Mouse (Mus musculus): ENCODE results near the gene Itpk1. TPM values are rescaled to one million over a fixed set of nuclear protein-coding genes. Genes with fewer than 3 reads are reported as not detected.

Itpk1 gene
- total and polyA plus RNA-seq, 2 experiments from 2014 or later: 35.7 to 69.0 TPM

GRCm38 (mm10) chr12:102714116-102714515 is 9.4 kb upstream of the Itpk1 start:
- no peaks in the 10 kb centered on the region for H3K36me3 ChIP-seq (ENCODE audit: insufficient read depth, low read length)
- H3K4me1 ChIP-seq (ENCODE audit: insufficient read depth, low read length): no peaks in the 10 kb centered on the region
- DNase-seq (ENCODE audit: low spot score): no peak
- H3K9me3 ChIP-seq (ENCODE audit: low read length): no peaks in the 10 kb centered on the region
- H3K4me3 ChIP-seq (ENCODE audit: low read length): no peak overlapping the region
- no peak overlapping the region for H3K4me2 ChIP-seq (ENCODE audit: low read depth, low read length)
- WGBS: 78% methylated on average over 2 of the region's 2 CpGs
- no peaks in the 10 kb centered on the region for H3K27me3 ChIP-seq (ENCODE audit: insufficient read depth, low read length)
- H3K9ac ChIP-seq (replicated peaks; ENCODE audit: low read length): no peak overlapping the region
- H3K27ac ChIP-seq: no peak overlapping the region
- TF ChIP-seq CTCF (IDR thresholded peaks at IDR 0.05; ENCODE audit: low read depth): no peak
- ATAC-seq: no peak

DNA sequence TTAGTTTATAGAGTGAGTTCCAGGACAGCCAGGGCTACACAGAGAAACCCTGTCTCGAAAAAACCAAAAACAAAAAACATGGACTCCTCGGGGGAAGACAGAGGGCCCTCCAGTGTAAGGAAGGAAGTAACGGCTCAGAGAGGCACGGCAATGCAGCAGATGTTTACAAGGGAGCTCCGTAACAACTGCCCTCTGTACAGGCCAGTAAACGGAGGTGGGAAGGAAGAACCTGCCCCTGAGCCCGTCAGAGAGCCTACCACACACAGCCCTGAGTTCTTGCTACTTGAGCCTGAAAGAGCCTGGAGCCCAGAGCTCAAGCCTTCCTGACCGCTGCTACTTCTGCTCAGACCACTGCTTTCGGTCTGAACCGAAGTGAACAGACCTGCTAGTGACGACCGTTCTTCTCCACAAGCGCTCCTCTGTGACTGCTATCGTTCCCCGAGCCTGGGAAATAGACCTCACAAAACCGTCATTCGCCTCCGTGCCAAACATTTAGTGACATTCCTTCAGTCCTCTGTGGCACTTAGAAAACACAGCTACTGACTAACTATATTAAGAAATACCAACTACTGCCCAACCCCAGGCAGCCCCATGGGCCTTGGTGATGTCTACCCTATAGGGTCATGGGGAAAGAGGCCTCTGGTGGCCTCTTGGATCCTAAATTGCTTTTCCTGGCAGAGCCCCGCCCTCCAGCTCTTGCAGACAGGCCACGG is 8.6 kb upstream of the Itpk1 start:
- Histone ChIP-seq H3K9ac (replicated peaks; ENCODE audit: low read length) (no peak overlapping the region), H3K9me3 (ENCODE audit: low read length) (no peaks in the 10 kb centered on the region), H3K27ac (no peak overlapping the region), H3K36me3 (ENCODE audit: insufficient read depth, low read length) (no peaks in the 10 kb centered on the region), H3K27me3 (ENCODE audit: insufficient read depth, low read length) (no peaks in the 10 kb centered on the region), H3K4me2 (ENCODE audit: low read depth, low read length) (no peak overlapping the region), H3K4me1 (ENCODE audit: insufficient read depth, low read length) (no peaks in the 10 kb centered on the region), H3K4me3 (ENCODE audit: low read length) (no peak overlapping the region)
- WGBS: 77% methylated on average over 20 of the region's 20 CpGs
- ATAC-seq (no peak), DNase-seq (ENCODE audit: low spot score) (no peak)
- no peak for TF ChIP-seq CTCF (IDR thresholded peaks at IDR 0.05; ENCODE audit: low read depth)

DNA sequence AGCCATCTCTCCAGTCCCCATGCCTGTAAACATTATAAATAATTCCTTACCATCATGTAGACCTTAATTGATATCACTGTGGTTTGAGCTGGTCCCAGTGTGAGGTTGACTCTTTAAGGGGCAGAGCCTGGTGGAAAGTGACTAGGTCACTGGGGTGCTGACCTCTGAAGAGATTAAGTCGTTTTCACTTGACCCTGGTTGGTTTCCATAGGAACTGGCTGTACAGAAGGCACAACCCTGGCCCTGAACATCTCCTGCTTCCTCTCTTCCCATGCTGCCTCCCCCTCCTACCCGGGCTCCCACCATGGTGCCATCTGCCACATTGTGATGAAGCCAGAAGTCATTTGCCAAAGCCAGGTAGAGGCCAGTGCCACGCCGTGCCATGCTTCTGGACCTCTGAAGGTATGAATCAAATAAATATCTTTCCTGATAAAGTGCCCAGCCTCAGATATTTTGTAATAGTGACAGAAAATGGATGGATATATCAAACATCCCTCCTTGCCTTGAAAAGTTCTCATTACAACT is 6.2 kb upstream of the Itpk1 start:
- TF ChIP-seq CTCF (IDR thresholded peaks at IDR 0.05; ENCODE audit: low read depth): no peak
- Histone ChIP-seq H3K4me1 (ENCODE audit: insufficient read depth, low read length) (no peaks in the 10 kb centered on the region), H3K36me3 (ENCODE audit: insufficient read depth, low read length) (no peaks in the 10 kb centered on the region), H3K4me3 (ENCODE audit: low read length) (no peak overlapping the region), H3K4me2 (ENCODE audit: low read depth, low read length) (no peak overlapping the region), H3K9me3 (ENCODE audit: low read length) (no peaks in the 10 kb centered on the region), H3K9ac (replicated peaks; ENCODE audit: low read length) (no peak overlapping the region), H3K27ac (no peak overlapping the region), H3K27me3 (ENCODE audit: insufficient read depth, low read length) (no peaks in the 10 kb centered on the region)
- 34% methylated on average over 4 of the region's 4 CpGs for WGBS
- ATAC-seq (no peak), DNase-seq (ENCODE audit: low spot score) (no peak)

DNA sequence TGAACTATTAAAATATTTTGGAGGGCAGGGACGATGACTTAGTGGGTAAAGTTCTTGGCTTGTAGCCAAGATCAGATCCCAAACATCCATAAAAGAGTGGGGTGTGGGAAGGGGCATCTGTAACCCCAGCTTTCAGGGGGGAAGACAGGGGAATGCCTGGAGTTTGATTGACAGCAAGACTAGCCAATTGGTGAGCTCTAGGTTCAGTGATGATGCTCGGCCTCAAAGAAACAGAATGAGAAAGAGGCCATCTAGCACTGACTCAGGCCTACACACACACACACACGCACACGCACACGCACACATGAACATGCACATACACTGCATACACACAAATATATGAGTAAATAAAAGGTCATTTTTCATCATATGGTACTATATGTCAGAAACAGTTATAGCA is 5.2 kb upstream of the Itpk1 start:
- H3K27ac ChIP-seq: no peak overlapping the region
- no peaks in the 10 kb centered on the region for H3K27me3 ChIP-seq (ENCODE audit: insufficient read depth, low read length)

GRCm38 (mm10) chr12:102708220-102708619 is 3.5 kb upstream of the Itpk1 start:
- no peaks in the 10 kb centered on the region for H3K36me3 ChIP-seq (ENCODE audit: insufficient read depth, low read length)
- H3K9me3 ChIP-seq (ENCODE audit: low read length): no peaks in the 10 kb centered on the region
- TF ChIP-seq CTCF (IDR thresholded peaks at IDR 0.05; ENCODE audit: low read depth): peak; percentile 52
- DNase-seq (ENCODE audit: low spot score) (no peak), ATAC-seq (no peak)
- no peaks in the 10 kb centered on the region for H3K4me1 ChIP-seq (ENCODE audit: insufficient read depth, low read length)
- H3K27me3 ChIP-seq (ENCODE audit: insufficient read depth, low read length): no peaks in the 10 kb centered on the region
- 61% methylated on average over 11 of the region's 11 CpGs for WGBS
- no peak overlapping the region for H3K4me2 ChIP-seq (ENCODE audit: low read depth, low read length)
- no peak overlapping the region for H3K9ac ChIP-seq (replicated peaks; ENCODE audit: low read length)
- H3K4me3 ChIP-seq (ENCODE audit: low read length): no peak overlapping the region
- H3K27ac ChIP-seq: no peak overlapping the region

More for the DNA sequence above, 5.2 kb upstream of the Itpk1 start:
- TF ChIP-seq CTCF (IDR thresholded peaks at IDR 0.05; ENCODE audit: low read depth): no peak
- 86% methylated on average over 5 of the region's 5 CpGs for WGBS
- ATAC-seq: no peak
- H3K36me3 ChIP-seq (ENCODE audit: insufficient read depth, low read length): no peaks in the 10 kb centered on the region
- no peak overlapping the region for H3K4me3 ChIP-seq (ENCODE audit: low read length)
- H3K4me2 ChIP-seq (ENCODE audit: low read depth, low read length): no peak overlapping the region
- H3K9me3 ChIP-seq (ENCODE audit: low read length): no peaks in the 10 kb centered on the region
- no peak overlapping the region for H3K9ac ChIP-seq (replicated peaks; ENCODE audit: low read length)
- no peak for DNase-seq (ENCODE audit: low spot score)
- H3K4me1 ChIP-seq (ENCODE audit: insufficient read depth, low read length): no peaks in the 10 kb centered on the region

GRCm38 (mm10) chr12:102706833-102707463 is 2.2 kb upstream of the Itpk1 start:
- DNase-seq (ENCODE audit: low spot score) (no peak), ATAC-seq (no peak)
- no peaks in the 10 kb centered on the region for H3K36me3 ChIP-seq (ENCODE audit: insufficient read depth, low read length)
- no peak overlapping the region for H3K27ac ChIP-seq
- H3K4me2 ChIP-seq (ENCODE audit: low read depth, low read length): no peak overlapping the region
- no peak for TF ChIP-seq CTCF (IDR thresholded peaks at IDR 0.05; ENCODE audit: low read depth)
- no peaks in the 10 kb centered on the region for H3K9me3 ChIP-seq (ENCODE audit: low read length)
- H3K4me1 ChIP-seq (ENCODE audit: insufficient read depth, low read length): peaks cover 5% of the 10 kb centered on the region; the same call in 1 of the 2 replicates
- 94% methylated on average over 10 of the region's 10 CpGs for WGBS
- H3K4me3 ChIP-seq (ENCODE audit: low read length): no peak overlapping the region
- H3K9ac ChIP-seq (replicated peaks; ENCODE audit: low read length): no peak overlapping the region
- no peaks in the 10 kb centered on the region for H3K27me3 ChIP-seq (ENCODE audit: insufficient read depth, low read length)

Measured in hindbrain, postnatal 0 days (tissue).